Mouse (Mus musculus): ENCODE results near the gene Apoe. TPM values are rescaled to one million over a fixed set of nuclear protein-coding genes. Genes with fewer than 3 reads are reported as not detected.

Apoe gene
- polyA plus RNA-seq, 2 experiments = 365 to 413 TPM

GRCm38 (mm10) chr7:19686521-19686920, 12.5 kb downstream of the Apoe start:
- no peak overlapping the region for H3K4me3 ChIP-seq (replicated peaks; ENCODE audit: low read length)
- H3K9ac ChIP-seq (ENCODE audit: low read depth, low read length, severe bottlenecking) = no peak overlapping the region
- H3K27me3 ChIP-seq (ENCODE audit: control insufficient read depth, insufficient read depth, low read length) = no peaks in the 10 kb centered on the region
- no peaks in the 10 kb centered on the region for H3K36me3 ChIP-seq (ENCODE audit: control insufficient read depth, insufficient read depth, low read length)
- H3K4me1 ChIP-seq (ENCODE audit: control insufficient read depth, insufficient read depth, low read length) = no peaks in the 10 kb centered on the region
- no peak for DNase-seq (ENCODE audit: low spot score)
- TF ChIP-seq POLR2A (IDR thresholded peaks at IDR 0.05; ENCODE audit: borderline replicate concordance, extremely low read depth, insufficient read depth, insufficient read length) = no peak
- 77% methylated on average over 6 of the region's 6 CpGs for WGBS
- no peaks in the 10 kb centered on the region for H3K9me3 ChIP-seq (ENCODE audit: control insufficient read depth, low read length)
- no peak for ATAC-seq (ENCODE audit: low FRiP score, low read depth)
- no peak overlapping the region for H3K27ac ChIP-seq (replicated peaks; ENCODE audit: low read depth, low read length)
- H3K4me2 ChIP-seq (replicated peaks; ENCODE audit: low read depth, low read length, severe bottlenecking) = no peak overlapping the region

- no peak for ATAC-seq (ENCODE audit: low FRiP score, low read depth)
Measured at GRCm38 (mm10) chr7:19685374-19685773, 13.6 kb downstream of the Apoe start.

GRCm38 (mm10) chr7:19683771-19684201, 15.2 kb downstream of the Apoe start:
- H3K4me3 ChIP-seq (replicated peaks; ENCODE audit: low read length) = no peak overlapping the region
- H3K4me1 ChIP-seq (ENCODE audit: control insufficient read depth, insufficient read depth, low read length) = no peaks in the 10 kb centered on the region
- H3K4me2 ChIP-seq (replicated peaks; ENCODE audit: low read depth, low read length, severe bottlenecking) = no peak overlapping the region
- TF ChIP-seq POLR2A (IDR thresholded peaks at IDR 0.05; ENCODE audit: borderline replicate concordance, extremely low read depth, insufficient read depth, insufficient read length) = no peak
- no peak overlapping the region for H3K27ac ChIP-seq (replicated peaks; ENCODE audit: low read depth, low read length)
- no peaks in the 10 kb centered on the region for H3K9me3 ChIP-seq (ENCODE audit: control insufficient read depth, low read length)
- H3K27me3 ChIP-seq (ENCODE audit: control insufficient read depth, insufficient read depth, low read length) = no peaks in the 10 kb centered on the region
- H3K9ac ChIP-seq (ENCODE audit: low read depth, low read length, severe bottlenecking) = no peak overlapping the region
- 77% methylated on average over 6 of the region's 6 CpGs for WGBS
- ATAC-seq (ENCODE audit: low FRiP score, low read depth) (no peak), DNase-seq (ENCODE audit: low spot score) (no peak)
- no peaks in the 10 kb centered on the region for H3K36me3 ChIP-seq (ENCODE audit: control insufficient read depth, insufficient read depth, low read length)

More at GRCm38 (mm10) chr7:19685374-19685773, 13.6 kb downstream of the Apoe start:
- no peak overlapping the region for H3K9ac ChIP-seq (ENCODE audit: low read depth, low read length, severe bottlenecking)
- no peaks in the 10 kb centered on the region for H3K9me3 ChIP-seq (ENCODE audit: control insufficient read depth, low read length)
- no peak overlapping the region for H3K27ac ChIP-seq (replicated peaks; ENCODE audit: low read depth, low read length)
- no peak overlapping the region for H3K4me3 ChIP-seq (replicated peaks; ENCODE audit: low read length)
- no peak for TF ChIP-seq POLR2A (IDR thresholded peaks at IDR 0.05; ENCODE audit: borderline replicate concordance, extremely low read depth, insufficient read depth, insufficient read length)
- no peaks in the 10 kb centered on the region for H3K4me1 ChIP-seq (ENCODE audit: control insufficient read depth, insufficient read depth, low read length)
- no peak for DNase-seq (ENCODE audit: low spot score)
- WGBS = 61% methylated on average over 4 of the region's 4 CpGs
- no peak overlapping the region for H3K4me2 ChIP-seq (replicated peaks; ENCODE audit: low read depth, low read length, severe bottlenecking)
- no peaks in the 10 kb centered on the region for H3K36me3 ChIP-seq (ENCODE audit: control insufficient read depth, insufficient read depth, low read length)
- no peaks in the 10 kb centered on the region for H3K27me3 ChIP-seq (ENCODE audit: control insufficient read depth, insufficient read depth, low read length)

- H3K4me2 ChIP-seq (replicated peaks; ENCODE audit: low read depth, low read length, severe bottlenecking) = no peak overlapping the region
- 45% methylated on average over 3 of the region's 3 CpGs for WGBS
- no peak overlapping the region for H3K27ac ChIP-seq (replicated peaks; ENCODE audit: low read depth, low read length)
- no peak overlapping the region for H3K9ac ChIP-seq (ENCODE audit: low read depth, low read length, severe bottlenecking)
- DNase-seq (ENCODE audit: low spot score) = no peak
- H3K4me1 ChIP-seq (ENCODE audit: control insufficient read depth, insufficient read depth, low read length) = no peaks in the 10 kb centered on the region
- H3K27me3 ChIP-seq (ENCODE audit: control insufficient read depth, insufficient read depth, low read length) = no peaks in the 10 kb centered on the region
- H3K4me3 ChIP-seq (replicated peaks; ENCODE audit: low read length) = no peak overlapping the region
- H3K36me3 ChIP-seq (ENCODE audit: control insufficient read depth, insufficient read depth, low read length) = no peaks in the 10 kb centered on the region
- H3K9me3 ChIP-seq (ENCODE audit: control insufficient read depth, low read length) = no peaks in the 10 kb centered on the region
- no peak for ATAC-seq (ENCODE audit: low FRiP score, low read depth)
- no peak for TF ChIP-seq POLR2A (IDR thresholded peaks at IDR 0.05; ENCODE audit: borderline replicate concordance, extremely low read depth, insufficient read depth, insufficient read length)
Measured at GRCm38 (mm10) chr7:19682979-19683378, 16.0 kb downstream of the Apoe start.

GRCm38 (mm10) chr7:19681202-19681694, 17.7 kb downstream of the Apoe start, which contains the start of the genes Gm44805 and Apoc4:
Gm44805 (minus strand) TSS chr7:19681423.
Apoc4 (minus strand) TSS chr7:19681479.
- no peak within 1 kb of the TSS for H3K4me3 ChIP-seq (replicated peaks; ENCODE audit: low read length)
- H3K9ac ChIP-seq (ENCODE audit: low read depth, low read length, severe bottlenecking) = no peak within 1 kb of the TSS
- no peaks in the 10 kb centered on the region for H3K4me1 ChIP-seq (ENCODE audit: control insufficient read depth, insufficient read depth, low read length)
- 54% methylated on average over 8 of the region's 8 CpGs for WGBS
- no peak within 1 kb of the TSS for H3K4me2 ChIP-seq (replicated peaks; ENCODE audit: low read depth, low read length, severe bottlenecking)
- TF ChIP-seq POLR2A (IDR thresholded peaks at IDR 0.05; ENCODE audit: borderline replicate concordance, extremely low read depth, insufficient read depth, insufficient read length) = no peak
- no peaks in the 10 kb centered on the region for H3K9me3 ChIP-seq (ENCODE audit: control insufficient read depth, low read length)
- H3K36me3 ChIP-seq (ENCODE audit: control insufficient read depth, insufficient read depth, low read length) = no peaks in the 10 kb centered on the region
- ATAC-seq (ENCODE audit: low FRiP score, low read depth) (no peak), DNase-seq (ENCODE audit: low spot score) (no peak)
- H3K27me3 ChIP-seq (ENCODE audit: control insufficient read depth, insufficient read depth, low read length) = no peaks in the 10 kb centered on the region
- H3K27ac ChIP-seq (replicated peaks; ENCODE audit: low read depth, low read length) = no peak within 1 kb of the TSS

Measured in limb, embryonic 14.5 days (tissue).